Mouse (Mus musculus): ENCODE results near the gene Hgfac. TPM values are rescaled to one million over a fixed set of nuclear protein-coding genes. Genes with fewer than 3 reads are reported as not detected.
A peak's percentile ranks its signal among the peaks of the same experiment; 100 is the strongest.

Gene Hgfac
- polyA plus RNA-seq, 1 experiment from 2014 or later, result 4.8 TPM

- ATAC-seq (ENCODE audit: low FRiP score, low TSS enrichment), result no peak
Measured at GRCm38 (mm10) chr5:35079101-35079500, 37.8 kb downstream of the Hgfac start.

DNA sequence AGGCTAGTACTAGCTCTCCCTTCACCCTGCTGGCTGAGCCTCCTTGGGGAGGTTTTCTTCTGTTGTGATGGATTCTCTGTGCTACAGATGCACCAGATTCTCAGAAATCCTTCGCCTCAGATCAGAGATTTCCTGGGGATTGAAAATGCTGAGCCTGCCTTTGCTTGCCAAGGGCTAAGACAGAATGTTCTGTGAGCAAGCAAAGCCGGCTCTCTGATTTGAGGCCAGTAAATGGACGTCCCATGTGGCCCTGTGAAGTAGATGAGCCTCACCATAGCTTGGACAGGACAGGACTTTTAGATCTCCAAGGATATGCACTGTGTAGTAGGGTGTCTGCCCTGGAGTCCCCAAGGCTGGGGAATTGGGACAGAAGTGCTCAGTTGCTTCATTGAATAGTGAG is 43.6 kb downstream of the Hgfac start:
- no peaks in the 10 kb centered on the region for H3K36me3 ChIP-seq (ENCODE audit: insufficient read depth, low read length)
- no peaks in the 10 kb centered on the region for H3K27me3 ChIP-seq (ENCODE audit: insufficient read depth, low read length)
- no peak overlapping the region for H3K4me3 ChIP-seq (ENCODE audit: low read length)
- no peak overlapping the region for H3K9ac ChIP-seq (replicated peaks; ENCODE audit: low read length)
- no peaks in the 10 kb centered on the region for H3K9me3 ChIP-seq (ENCODE audit: low read length)
- no peaks in the 10 kb centered on the region for H3K4me1 ChIP-seq (ENCODE audit: insufficient read depth, low read length)
- H3K27ac ChIP-seq (ENCODE audit: low read length), result no peak overlapping the region
- WGBS, result 76% methylated on average over 3 of the region's 3 CpGs
- H3K4me2 ChIP-seq (replicated peaks; ENCODE audit: low read depth, low read length), result no peak overlapping the region
- no peak for ATAC-seq (ENCODE audit: low FRiP score, low TSS enrichment)

More at GRCm38 (mm10) chr5:35079101-35079500, 37.8 kb downstream of the Hgfac start:
- 42% methylated on average over 18 of the region's 18 CpGs for WGBS
- H3K4me2 ChIP-seq (replicated peaks; ENCODE audit: low read depth, low read length), result no peak overlapping the region
- H3K27ac ChIP-seq (ENCODE audit: low read length), result no peak overlapping the region
- H3K9ac ChIP-seq (replicated peaks; ENCODE audit: low read length), result no peak overlapping the region
- no peaks in the 10 kb centered on the region for H3K9me3 ChIP-seq (ENCODE audit: low read length)
- no peaks in the 10 kb centered on the region for H3K36me3 ChIP-seq (ENCODE audit: insufficient read depth, low read length)
- H3K4me1 ChIP-seq (ENCODE audit: insufficient read depth, low read length), result no peaks in the 10 kb centered on the region
- no peaks in the 10 kb centered on the region for H3K27me3 ChIP-seq (ENCODE audit: insufficient read depth, low read length)
- H3K4me3 ChIP-seq (ENCODE audit: low read length), result no peak overlapping the region

- no peak overlapping the region for H3K9ac ChIP-seq (replicated peaks; ENCODE audit: low read length)
- 59% methylated on average over 9 of the region's 9 CpGs for WGBS
- H3K27me3 ChIP-seq (ENCODE audit: insufficient read depth, low read length), result no peaks in the 10 kb centered on the region
- H3K4me1 ChIP-seq (ENCODE audit: insufficient read depth, low read length), result no peaks in the 10 kb centered on the region
- H3K4me3 ChIP-seq (ENCODE audit: low read length), result no peak overlapping the region
- no peak for ATAC-seq (ENCODE audit: low FRiP score, low TSS enrichment)
- peaks cover 22% of the 10 kb centered on the region for H3K36me3 ChIP-seq (ENCODE audit: insufficient read depth, low read length)
- no peak overlapping the region for H3K27ac ChIP-seq (ENCODE audit: low read length)
- H3K9me3 ChIP-seq (ENCODE audit: low read length), result no peaks in the 10 kb centered on the region
- no peak overlapping the region for H3K4me2 ChIP-seq (replicated peaks; ENCODE audit: low read depth, low read length)
Measured at GRCm38 (mm10) chr5:35088785-35089613, 47.7 kb downstream of the Hgfac start.

DNA sequence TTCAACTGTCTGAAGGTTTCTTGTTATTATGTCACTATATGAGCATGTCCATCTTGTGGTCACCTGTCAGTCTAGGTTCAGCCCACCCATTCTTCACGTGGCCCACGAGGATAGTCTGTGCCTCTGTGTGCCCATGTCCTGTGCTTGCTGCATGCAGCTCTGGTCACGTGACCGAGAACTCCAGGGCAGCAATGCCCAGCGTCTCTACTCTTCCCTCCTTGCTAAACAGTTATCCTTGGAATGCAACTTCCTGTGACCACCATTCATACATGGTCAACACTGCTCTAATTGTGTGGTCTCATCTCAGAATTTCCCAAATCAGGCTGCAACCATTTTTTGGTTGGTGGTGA is 48.3 kb downstream of the Hgfac start:
- no peaks in the 10 kb centered on the region for H3K27me3 ChIP-seq (ENCODE audit: insufficient read depth, low read length)
- no peak overlapping the region for H3K9ac ChIP-seq (replicated peaks; ENCODE audit: low read length)
- no peak overlapping the region for H3K4me2 ChIP-seq (replicated peaks; ENCODE audit: low read depth, low read length)
- WGBS, result 90% methylated on average over 5 of the region's 5 CpGs
- peaks cover 26% of the 10 kb centered on the region for H3K36me3 ChIP-seq (ENCODE audit: insufficient read depth, low read length)
- no peaks in the 10 kb centered on the region for H3K4me1 ChIP-seq (ENCODE audit: insufficient read depth, low read length)
- H3K9me3 ChIP-seq (ENCODE audit: low read length), result no peaks in the 10 kb centered on the region
- no peak overlapping the region for H3K27ac ChIP-seq (ENCODE audit: low read length)
- no peak for ATAC-seq (ENCODE audit: low FRiP score, low TSS enrichment)
- no peak overlapping the region for H3K4me3 ChIP-seq (ENCODE audit: low read length)

DNA sequence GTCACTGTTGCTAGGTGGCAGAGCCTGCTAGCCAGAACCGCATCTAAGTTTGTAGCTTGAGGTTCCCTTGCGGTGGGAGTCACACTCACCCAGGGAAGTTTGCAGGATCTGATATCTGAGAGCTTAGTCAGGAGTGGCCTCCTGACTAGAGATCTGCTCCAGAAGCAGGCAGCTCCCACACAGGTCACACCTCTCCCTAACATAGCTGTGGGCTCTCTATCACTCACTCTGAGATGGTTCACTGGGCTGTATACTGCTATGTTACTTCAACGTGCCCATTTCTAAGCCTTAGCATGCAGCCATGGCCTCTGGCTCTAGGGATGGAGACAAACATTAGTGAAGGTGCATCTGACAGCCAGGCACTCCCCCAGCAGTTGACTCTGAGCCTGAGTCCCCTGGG is 50.3 kb downstream of the Hgfac start:
- no peak overlapping the region for H3K9ac ChIP-seq (replicated peaks; ENCODE audit: low read length)
- no peaks in the 10 kb centered on the region for H3K9me3 ChIP-seq (ENCODE audit: low read length)
- no peak overlapping the region for H3K4me2 ChIP-seq (replicated peaks; ENCODE audit: low read depth, low read length)
- peak; percentile 75 for ATAC-seq (ENCODE audit: low FRiP score, low TSS enrichment)
- H3K27me3 ChIP-seq (ENCODE audit: insufficient read depth, low read length), result no peaks in the 10 kb centered on the region
- 50% methylated on average over 3 of the region's 3 CpGs for WGBS
- no peaks in the 10 kb centered on the region for H3K4me1 ChIP-seq (ENCODE audit: insufficient read depth, low read length)
- no peak overlapping the region for H3K27ac ChIP-seq (ENCODE audit: low read length)
- H3K36me3 ChIP-seq (ENCODE audit: insufficient read depth, low read length), result peaks cover 44% of the 10 kb centered on the region
- no peak overlapping the region for H3K4me3 ChIP-seq (ENCODE audit: low read length)

Small RNA genes lying within 50 kb of the gene (microRNA-seq; reads per million reads assigned to microRNA genes)
- 4.7 reads per million, percentile 21 among the genes with 10 or more reads in this experiment for gene Mir3097

Other genes starting within 250 kb of the Hgfac start
- gene Msantd1, start 133.5 kb upstream of the Hgfac start, polyA plus RNA-seq (2015; fragmentation: Nextera tagmentation; extraction: Ambion mirVana), result 0.27 and 0.95 TPM in 2 replicates
- 32.4 and 34.7 TPM in 2 replicates for gene Rgs12, start 92.1 kb upstream of the Hgfac start, polyA plus RNA-seq (2015; fragmentation: Nextera tagmentation; extraction: Ambion mirVana)
- gene Dok7, start 15.3 kb downstream of the Hgfac start, polyA plus RNA-seq (2015; fragmentation: Nextera tagmentation; extraction: Ambion mirVana), result 1.0 and 1.3 TPM in 2 replicates
- 252 and 271 TPM in 2 replicates for gene Lrpap1, start 64.3 kb downstream of the Hgfac start, polyA plus RNA-seq (2015; fragmentation: Nextera tagmentation; extraction: Ambion mirVana)
- 0.15 and 0.16 TPM in 2 replicates for gene Adra2c, start 236.8 kb downstream of the Hgfac start, polyA plus RNA-seq (2015; fragmentation: Nextera tagmentation; extraction: Ambion mirVana)